ENCODE assay signal across 8 mouse cellular contexts in the genomic region with DNA sequence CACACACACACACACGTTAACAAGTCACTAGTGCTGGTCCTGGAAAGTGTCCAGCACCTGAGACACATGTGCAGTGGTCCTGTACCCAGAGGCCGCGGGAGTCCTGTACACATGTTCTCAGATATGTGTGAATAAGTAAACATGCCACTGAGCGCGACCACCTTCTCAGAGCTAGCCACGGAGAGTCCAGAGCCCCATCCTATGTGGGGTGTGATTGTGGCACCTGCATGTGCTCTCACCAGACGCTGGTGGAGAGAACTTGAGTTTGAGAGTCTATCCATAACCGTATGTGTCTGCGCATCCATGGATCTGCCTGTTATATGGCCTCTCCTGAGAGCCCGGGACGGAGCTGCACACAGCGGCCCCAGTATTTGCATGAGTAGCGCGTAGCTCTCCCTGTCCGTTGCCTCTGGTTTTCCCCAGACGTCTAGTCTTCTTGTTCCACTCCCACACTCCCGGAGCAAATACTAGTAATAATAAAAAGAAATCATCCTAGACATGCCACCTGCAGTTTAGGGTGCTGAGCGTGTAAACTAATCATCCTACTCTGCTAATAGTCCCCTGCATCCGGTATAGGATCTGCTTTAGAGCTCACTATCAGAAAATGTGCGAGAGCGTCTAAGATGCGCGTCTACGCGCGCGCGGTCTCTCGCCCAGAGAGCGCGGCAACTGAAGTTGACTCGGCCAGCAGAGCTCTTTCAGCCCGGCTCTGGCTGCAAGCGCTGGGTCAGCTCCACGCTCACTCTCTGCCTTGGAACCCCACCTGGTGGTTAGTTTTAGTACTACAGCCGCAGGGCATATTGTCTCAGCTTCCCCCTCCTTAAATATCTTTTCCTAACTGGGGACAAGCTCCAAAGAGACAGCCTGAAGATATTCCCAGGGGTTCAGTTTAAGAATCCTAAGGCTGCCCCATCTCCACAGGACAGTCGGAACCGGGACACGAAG. TPM values are rescaled to one million over a fixed set of nuclear protein-coding genes. Genes with fewer than 3 reads are reported as not detected.
DNase-seq lines count a peak whose midpoint lies in the region; ATAC-seq lines count a peak whose summit lies in the region.

No protein-coding gene starts in this region.

- no peak overlapping the region for H3K9ac ChIP-seq in hindbrain, embryonic 16.5 days (ENCODE audit: low read depth, low read length)

- H3K9me3 ChIP-seq in hindbrain, embryonic 16.5 days (ENCODE audit: control insufficient read depth, low read length), result no peaks in the 10 kb centered on the region

- H3K4me1 ChIP-seq in hindbrain, embryonic 16.5 days (ENCODE audit: control insufficient read depth, insufficient read depth, low read depth, low read length), result peaks cover 40% of the 10 kb centered on the region

- H3K4me2 ChIP-seq in hindbrain, embryonic 16.5 days (ENCODE audit: low read length), result peak overlapping the region; percentile 94

- H3K27ac ChIP-seq in hindbrain, embryonic 16.5 days (ENCODE audit: low read depth, low read length), result no peak overlapping the region

- ATAC-seq in hindbrain, embryonic 16.5 days, result peak; percentile 59

- 2% methylated on average over 39 of the region's 39 CpGs for WGBS in hindbrain, embryonic 16.5 days

- H3K27me3 ChIP-seq in hindbrain, embryonic 16.5 days (replicated peaks; ENCODE audit: control insufficient read depth, insufficient read depth, low read length), result peaks cover 18% of the 10 kb centered on the region

- H3K36me3 ChIP-seq in hindbrain, embryonic 16.5 days (ENCODE audit: control insufficient read depth, insufficient read depth, low read length), result no peaks in the 10 kb centered on the region

- peak overlapping the region; percentile 53 for H3K4me3 ChIP-seq in hindbrain, embryonic 16.5 days (ENCODE audit: low read length)

- DNase-seq in adipocyte (ENCODE audit: low spot score), result peak; percentile 93
- peak; percentile 89 to 94 for DNase-seq in cerebellum, postnatal 4 days (ENCODE audit: low spot score in 2 of 2)
- DNase-seq in gastrocnemius, adult 18-20 months (ENCODE audit: low spot score), result peak; percentile 91
- peak; percentile 63 for DNase-seq in left cerebral cortex, adult 11 months (ENCODE audit: low spot score)
- peak; percentile 83 to 90 for DNase-seq in lung, postnatal 4 days
- peak; percentile 85 to 90 for DNase-seq in right cerebral cortex, postnatal 10 days (ENCODE audit: low spot score in 2 of 2)
- DNase-seq in urinary bladder, postnatal 4 days (ENCODE audit: low spot score in 2 of 2), result peak; percentile 80 to 94

RNA-seq across cellular contexts. Expression of gene Cyp26b1, which starts 3.7 kb away (rescaled TPM):
- total RNA-seq in gastrocnemius, adult 18-20 months (2021), result 1 to 10 TPM; 1.1 to 2.1 TPM
- 37.4 and 48.4 TPM in 2 replicates for polyA plus RNA-seq in hindbrain, embryonic 16.5 days (2015; fragmentation: Nextera tagmentation; extraction: Ambion mirVana)
